Mouse (Mus musculus): ENCODE measurements around the gene H2-T23. TPM values are rescaled to one million over a fixed set of nuclear protein-coding genes. Genes with fewer than 3 reads are reported as not detected.
"Not testable (repeated sequence)": the region's sequence is repeated elsewhere in the genome, so short reads cannot be mapped to it uniquely, and the experiment has no call there.

The H2-T23 gene
- total RNA-seq (2021): 1 to 10 TPM; 5.2 to 6.7 TPM
- long read RNA-seq, experiment 1, partial matches to known transcripts: 4 of 8 reads
- long read RNA-seq, experiment 1, other reads (novel, unspliced or antisense): 0 of 8 reads
- long read RNA-seq, experiment 2, transcript H2-T23-201 (7 exons, 1,472 nt): major isoform, 9 of 13 reads
- long read RNA-seq, experiment 2, partial matches to known transcripts: 4 of 13 reads
- long read RNA-seq, experiment 2, other reads (novel, unspliced or antisense): 0 of 13 reads

DNA sequence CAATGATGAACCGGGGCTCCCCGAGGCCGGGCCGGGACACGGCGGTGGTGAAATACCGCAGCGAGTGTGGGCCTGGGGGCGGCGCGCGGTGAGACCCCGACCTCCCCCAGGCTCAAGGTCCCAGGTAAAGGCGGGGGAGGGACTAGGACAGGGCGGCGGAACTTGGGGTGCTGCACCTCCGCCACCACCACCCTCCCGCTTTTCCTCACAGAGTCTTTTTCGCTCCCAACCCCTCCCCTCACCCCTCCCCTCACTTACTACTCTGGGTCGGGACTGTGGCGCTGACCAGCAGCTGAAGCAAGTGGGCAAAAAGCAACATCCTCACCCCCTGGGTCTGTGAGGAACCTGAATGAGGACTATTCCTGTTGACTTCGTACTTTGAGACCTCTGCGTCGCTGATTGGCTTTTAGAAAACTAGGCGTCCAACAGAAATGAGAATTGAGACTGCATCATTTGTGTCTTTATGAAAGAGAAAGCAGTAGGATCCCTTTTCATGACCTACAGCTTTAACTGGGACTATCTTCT is at the start of gene H2-T23:
TSS of gene H2-T23 (minus strand) at position 505 of the 525 bp plus-strand sequence.
- peak; percentile 40 for DNase-seq

DNA sequence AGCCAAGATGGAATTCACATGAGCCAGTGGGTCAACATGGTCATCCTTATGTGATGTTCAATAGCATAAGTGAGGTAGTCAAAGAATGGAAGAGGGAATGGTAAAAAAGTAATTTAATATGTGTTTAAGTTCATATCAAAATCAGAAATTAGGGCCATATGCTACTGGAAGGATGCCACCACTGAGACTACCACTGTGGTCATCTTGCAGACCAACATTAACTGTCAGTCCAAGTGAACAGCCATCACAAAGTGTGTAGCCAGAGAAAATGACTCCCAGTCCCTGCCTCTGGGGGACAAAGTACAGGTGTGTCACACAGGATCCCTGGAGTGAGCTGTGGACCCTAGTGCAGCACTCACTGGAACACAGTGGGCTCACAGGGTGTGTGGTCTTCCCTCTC is 49.2 kb upstream of the H2-T23 start:
- not testable (repeated sequence) for DNase-seq

DNA sequence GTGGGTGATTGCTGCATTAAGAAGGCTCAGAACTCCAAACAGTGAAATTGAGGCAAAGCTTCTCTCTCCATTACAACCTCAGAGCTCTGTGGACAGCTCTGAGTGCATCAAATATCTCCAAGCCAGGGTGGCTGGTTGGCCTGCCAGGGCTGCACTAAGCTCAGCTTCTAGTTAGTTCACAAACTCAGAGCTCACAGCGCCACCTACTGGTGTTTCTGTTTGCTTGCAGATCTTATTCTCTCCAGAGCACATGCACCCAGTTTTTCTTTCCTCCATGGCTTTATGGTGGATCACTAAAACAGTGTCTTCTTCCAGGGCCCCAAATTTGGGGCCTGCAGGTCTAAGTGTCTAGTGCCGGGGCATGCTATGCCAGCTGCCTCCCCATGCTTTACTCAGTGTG is 28.2 kb upstream of the H2-T23 start:
- DNase-seq: peak; percentile 91

DNA sequence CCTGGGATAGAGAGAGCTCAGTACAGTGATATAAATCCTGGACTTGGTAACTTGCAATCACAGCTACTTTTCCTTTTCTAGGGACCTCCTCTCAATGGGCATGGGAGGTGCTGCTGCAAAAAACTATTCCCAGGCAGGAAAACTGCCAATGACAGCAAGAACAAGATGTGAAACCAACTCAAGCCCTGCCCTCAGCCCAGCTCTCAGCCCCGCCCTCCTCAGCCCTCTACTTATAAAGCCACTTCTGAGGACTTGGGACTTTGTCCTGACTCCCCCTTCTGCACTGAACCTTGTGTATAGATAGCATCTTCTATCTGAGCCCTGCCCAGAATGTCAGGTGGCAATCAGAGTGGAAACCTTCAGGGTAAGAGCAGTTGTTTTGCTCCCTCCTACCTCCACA is 25.7 kb upstream of the H2-T23 start, which contains the start of gene Gm11127:
TSS of gene Gm11127 (minus strand) at position 10 of the 400 bp plus-strand sequence.
- DNase-seq: not testable (repeated sequence)

DNA sequence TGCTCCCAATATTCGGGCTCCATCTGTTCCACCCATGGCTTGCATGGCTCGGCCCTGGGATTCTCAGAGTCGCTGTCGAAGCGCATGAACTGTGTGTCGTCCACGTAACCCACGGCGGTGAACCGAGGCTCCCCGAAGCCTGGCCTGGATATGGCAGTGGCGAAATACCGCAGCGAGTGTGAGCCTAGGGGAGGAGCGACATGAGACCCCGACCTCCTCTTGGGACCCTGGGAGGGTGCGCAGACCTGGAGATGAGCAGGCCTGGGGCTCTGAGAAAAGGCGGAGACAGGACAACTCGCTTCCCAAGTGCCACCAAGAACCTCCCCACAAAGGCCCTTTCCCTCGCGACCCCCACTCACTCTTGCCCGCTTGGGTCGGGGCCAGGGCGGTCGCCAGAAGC is 25.3 kb upstream of the H2-T23 start:
- DNase-seq: not testable (repeated sequence)

DNA sequence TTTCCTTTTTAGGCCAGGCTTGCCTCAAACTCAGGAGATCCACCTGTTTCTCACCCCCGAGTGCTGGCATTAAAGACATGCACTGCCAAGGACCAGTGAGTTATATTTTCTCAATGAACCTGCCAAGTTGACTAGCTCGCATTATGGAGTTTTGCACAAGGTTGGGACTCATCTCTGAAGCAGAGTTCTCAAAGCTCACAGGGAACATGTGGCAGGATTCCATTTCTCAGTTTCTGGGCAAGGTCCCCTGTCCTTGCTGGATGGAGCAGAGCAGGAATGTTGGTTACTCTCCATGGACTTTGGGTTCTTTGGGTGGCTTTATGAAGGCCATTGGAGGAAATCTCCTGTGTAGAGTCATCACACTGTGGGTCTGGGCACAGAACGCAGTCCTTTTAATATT is 10.6 kb upstream of the H2-T23 start:
- DNase-seq: no peak

DNA sequence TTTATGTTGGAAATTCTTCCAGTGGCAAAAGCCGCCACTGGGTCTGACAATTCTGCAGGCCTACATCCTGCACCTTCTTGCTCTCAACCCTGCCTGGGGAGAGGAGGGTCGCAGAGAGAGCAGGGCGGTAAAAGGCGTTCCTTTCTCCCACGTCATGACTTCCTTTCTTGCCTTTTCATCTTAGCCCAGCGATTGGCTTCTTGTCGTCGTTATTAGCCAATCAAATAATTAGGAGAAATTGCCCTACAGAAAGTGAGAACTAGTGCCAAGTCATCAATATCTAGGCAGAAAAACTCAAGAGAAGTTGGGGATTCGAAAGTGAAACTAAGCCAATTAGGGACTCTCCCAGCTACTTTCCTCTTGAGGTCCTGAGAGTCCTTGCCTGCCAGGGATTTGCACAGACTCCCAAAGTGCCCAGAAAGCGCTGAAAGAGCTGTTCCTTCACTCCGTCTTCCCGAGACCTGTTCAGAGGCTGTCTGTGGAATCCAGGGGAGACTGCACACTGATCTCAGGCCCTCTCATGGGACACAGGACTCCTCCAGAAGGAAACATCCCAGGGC is 10.0 kb upstream of the H2-T23 start, which contains the start of the genes H2-T22 and Gm6034:
TSS of gene H2-T22 (minus strand) at position 138 of the 560 bp plus-strand sequence.
TSS of gene Gm6034 (plus strand) at position 352 of the 560 bp plus-strand sequence.
- DNase-seq: peak; percentile 35

DNA sequence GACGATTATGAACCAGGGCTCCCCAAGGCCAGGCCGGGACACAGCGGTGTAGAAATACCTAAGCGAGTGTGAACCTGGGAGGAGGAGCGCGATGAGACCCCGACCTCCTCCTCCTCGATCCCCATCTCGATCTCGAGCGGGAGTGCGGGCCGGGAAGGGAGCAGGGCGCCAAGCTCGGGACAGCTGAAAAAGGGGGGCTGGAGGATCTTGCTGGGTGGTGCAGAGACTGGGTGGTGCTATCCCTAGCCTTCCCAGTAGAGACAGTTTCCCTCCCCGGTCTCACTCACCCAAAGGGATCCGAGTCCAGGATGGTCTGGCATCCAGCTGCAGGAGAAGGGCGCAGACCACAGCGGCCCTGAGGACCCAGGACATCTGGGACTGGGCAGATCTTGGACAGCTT is 9.4 kb upstream of the H2-T23 start:
- not testable (repeated sequence) for DNase-seq

DNA sequence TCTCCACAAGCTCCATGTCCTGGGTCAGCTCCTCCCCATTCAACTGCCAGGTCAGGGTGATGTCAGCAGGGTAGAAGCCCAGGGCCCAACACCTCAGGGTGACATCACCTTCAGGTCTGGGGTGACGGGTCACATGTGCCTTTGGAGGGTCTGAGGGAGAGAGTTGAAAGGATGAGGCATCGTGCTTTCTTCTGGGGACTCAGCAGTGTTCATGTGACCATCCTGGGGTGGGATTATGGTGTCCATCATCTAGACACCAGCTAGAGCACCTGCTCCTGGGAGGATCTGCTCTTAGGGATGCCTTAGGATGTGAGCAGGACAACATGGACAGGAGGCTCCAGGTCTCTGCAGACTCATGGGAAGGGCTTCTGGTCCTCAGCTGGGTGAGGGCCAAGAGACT is 7.9 kb upstream of the H2-T23 start:
- not testable (repeated sequence) for DNase-seq

DNA sequence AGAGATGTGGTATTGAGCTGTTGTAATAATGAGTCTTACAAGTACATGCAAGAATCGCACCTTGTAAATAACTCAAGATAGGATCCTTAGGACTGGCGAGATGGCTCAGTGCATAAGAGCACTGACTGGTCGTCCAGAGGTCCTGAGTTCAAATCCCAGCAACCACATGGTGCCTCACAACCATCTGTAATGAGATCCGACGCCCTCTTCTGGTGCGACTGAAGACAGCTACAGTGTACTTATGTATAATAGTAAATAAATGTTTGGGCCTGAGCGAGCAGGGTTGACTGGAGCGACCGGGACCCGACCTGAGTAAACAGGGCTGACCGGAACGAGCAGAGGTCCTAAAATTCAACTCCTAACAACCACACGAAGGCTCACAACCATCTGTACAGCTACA is 3.5 kb upstream of the H2-T23 start:
- not testable (repeated sequence) for DNase-seq

DNA sequence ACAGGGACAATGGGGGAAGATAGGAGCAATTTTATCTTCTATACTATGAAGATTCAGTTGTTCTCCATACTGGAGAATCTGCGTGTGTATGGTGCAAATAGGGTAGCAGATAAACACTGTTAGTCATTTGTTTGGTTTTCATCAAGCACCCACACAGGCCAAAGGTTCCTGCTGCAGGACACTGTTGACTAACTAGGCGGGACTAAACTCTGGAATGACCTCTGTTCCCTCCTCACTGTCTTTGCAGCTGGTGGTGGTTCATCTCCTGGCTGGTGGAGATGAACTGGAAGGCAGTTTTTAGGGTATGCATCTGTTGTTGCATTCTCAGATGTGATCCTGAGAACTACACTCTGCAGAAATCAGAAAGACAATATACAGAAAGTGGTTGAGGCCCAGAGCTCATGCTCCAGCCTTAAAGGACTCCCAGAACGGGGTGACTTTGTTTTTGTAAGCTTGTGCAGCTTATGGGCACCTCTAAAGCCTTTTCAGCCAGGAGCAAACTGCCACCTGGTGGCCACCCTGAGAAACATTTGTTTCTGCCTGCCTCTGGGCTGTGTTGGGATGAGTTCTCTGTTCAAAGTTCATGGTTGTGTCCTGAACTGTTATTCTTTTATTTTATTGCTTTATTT is 2.5 kb upstream of the H2-T23 start:
- peak; percentile 61 for DNase-seq

DNA sequence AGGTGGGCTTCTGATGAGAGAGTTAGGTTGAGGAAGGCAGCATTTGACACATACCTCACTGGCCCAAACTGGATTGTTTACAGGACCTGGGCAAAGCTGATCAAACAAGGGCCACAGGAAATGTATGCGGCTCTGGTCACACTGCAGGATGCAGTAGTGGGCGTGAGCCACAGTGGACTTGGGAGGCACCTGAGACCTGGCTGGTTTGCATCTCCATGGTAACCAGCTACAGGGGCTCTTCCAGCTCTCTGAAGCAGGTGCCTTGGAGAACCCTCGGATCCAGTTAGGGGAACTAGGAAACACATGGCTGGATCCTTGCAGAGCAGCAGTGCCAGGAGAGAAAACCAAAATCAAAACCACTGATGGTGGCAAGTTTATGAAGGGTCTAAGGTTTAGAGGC is 1.9 kb upstream of the H2-T23 start:
- not testable (repeated sequence) for DNase-seq

DNA sequence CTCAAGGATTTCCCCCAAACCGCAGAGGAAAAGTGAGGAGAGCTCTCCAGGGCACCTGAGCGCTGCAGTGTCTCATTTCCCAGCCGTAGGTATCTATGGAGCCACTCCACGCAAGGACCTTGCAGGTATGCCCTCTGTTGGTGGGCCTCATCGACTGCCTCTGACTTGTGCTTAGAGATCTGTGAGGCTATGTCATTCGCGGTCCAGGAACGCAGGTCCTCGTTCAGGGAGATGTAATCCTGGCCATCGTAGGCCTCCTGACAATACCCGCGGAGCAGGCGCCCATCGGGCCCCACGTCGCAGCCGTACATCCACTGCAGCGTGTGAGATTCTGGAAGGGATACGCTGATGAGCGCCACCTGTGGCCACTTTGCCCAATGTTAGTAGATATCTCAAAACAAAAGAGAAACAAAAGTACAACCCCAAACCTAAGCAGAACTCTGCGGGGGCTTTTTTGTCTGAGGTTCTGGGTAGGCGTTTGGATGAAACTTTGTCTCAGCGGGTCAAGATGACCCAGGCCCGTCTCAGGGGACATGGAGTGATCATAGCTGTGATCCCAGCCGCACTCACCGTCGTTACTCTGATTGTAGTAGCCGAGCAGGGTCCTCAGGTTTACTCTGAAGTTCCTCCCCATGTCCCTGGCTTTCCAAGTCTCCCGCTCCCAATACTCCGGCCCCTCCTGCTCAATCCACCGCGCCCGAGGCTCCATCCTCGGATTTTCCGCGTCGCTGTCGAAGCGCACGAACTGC is 898 bp downstream of the H2-T23 start:
- DNase-seq: not testable (repeated sequence)

DNA sequence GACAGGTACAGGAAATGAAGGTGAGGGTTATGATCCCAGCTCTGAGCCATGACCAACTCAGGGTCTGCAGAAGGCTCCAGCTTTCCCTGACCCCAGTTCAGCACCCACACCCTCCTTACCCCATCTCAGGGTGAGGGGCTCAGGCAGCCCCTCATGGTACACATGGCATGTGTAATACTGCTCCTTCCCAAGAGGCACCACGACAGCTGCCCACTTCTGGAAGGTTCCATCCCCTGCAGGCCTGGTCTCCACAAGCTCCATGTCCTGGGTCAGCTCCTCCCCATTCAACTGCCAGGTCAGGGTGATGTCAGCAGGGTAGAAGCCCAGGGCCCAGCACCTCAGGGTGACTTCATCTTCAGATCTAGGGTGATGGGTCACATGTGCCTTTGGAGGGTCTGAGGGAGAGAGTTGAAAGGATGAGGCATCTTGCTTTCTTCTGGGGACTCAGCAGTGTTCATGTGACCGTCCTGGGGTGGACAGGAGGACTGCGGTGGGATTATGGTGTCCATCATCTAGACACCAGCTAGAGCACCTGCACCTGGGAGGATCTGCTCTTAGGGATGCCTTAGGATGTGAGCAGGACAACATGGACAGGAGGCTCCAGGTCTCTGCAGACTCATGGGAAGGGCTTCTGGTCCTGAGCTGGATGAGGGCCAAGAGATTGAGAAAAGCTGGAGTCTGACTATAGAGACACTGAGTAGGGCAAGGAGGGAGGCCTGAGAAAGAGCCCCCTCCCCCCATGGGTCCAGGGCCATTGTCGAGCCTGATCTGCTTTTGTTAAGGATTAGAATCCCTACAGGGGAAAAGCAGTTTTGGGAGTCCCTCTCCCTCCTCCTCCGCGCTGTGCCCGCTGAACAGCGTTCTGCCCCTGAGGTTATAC is 1.7 kb downstream of the H2-T23 start:
- DNase-seq: not testable (repeated sequence)

DNA sequence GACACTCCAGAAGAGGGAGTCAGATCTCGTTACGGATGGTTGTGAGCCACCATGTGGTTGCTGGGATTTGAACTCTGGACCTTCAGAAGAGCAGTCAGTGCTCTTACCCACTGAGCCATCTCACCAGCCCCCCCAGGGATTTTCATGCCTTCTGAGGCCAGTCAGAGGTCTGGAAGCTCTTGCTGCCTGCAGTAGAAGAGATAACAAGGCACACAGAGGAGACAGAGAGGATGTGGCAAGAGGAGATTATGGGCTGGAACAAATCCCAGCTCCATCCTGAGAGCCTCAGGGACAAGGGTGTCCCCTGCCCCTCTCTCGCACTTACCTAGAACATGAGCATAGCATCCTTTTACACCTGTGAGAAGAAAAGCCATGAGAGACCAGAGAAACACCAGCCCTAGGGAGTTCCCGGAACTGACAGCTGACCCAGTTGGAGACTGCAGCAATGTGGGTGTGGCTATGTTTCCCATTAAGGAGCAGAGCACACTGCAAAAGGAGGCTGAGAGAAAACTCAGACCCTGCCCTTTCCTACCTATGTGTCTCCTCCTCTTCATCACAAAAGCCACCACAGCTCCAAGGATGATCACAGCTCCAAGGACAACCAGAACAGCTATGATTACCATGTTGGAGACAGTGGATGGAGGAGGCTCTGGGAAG is 2.5 kb downstream of the H2-T23 start:
- DNase-seq: not testable (repeated sequence)

DNA sequence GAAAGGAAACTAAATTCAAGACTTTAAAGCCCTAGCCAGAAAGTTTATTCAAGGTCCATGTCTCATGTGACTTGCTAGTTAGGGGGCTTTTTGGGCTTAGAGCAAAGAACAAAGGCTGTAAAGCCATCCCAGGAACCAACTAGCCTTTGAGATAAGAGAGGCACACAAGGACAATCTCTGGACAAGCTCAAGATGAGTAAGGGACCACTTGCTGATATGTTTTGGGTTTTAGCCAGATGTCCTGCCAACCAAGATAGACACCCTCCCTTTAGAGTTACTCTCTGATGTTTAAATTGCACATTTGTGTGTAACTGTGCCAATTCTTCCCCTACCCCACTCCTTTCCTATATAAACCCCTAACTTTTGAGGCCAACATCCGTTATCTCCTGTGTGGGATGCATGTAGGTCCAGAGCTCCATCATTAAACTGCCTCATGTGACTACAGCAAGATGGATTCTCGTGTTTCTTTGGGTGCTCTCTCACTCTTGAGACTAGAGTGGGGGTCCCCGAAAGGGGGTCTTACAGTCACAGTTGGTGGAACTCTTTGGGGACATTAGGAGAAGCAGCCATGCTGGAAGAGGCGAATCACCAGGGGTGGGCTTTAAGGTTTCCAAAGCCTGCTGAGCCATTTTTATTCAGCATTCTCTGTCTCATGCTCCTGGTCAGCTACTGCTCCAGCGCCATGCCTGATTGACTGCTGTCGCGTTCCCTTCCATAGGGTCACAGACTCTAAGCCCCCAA is 3.6 kb downstream of the H2-T23 start:
- no peak for DNase-seq

DNA sequence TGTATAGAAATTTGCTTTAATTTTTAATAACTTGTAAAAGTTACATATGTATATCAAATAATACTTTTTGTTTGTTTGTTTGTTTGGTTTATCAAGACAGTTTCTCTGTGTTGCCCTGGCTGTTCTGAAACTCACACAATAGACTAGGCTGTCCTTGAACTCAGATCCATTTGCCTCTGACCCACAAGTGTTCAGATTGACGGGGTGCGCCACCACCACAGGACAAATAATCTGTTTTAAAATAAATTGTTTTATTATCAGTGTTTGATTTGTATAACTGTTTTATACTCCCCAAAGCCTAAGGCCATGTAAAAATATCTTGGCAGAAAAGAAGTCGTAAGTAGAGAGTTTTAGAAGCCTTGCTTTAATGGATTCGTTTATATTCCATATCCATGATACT is 5.0 kb downstream of the H2-T23 start:
- no peak for DNase-seq

DNA sequence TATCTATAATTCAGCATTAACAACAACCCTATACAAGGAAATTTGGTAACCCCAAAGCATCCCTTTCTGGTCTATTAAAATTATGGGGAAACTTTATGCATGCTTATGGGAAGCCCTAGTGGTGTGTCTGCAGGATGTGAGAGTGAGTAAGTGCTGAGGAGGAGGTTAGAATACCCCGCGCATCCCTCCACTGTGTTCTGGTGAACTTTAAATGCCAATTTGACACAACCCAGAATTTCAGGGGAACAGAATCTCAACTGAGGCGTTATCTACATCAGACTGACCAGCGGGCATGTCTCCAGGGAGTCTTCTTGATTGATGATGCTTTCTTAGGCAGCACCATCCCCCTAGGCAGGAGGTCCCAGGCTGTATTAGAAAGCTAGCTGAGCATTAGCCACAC is 6.8 kb downstream of the H2-T23 start:
- DNase-seq: no peak

DNA sequence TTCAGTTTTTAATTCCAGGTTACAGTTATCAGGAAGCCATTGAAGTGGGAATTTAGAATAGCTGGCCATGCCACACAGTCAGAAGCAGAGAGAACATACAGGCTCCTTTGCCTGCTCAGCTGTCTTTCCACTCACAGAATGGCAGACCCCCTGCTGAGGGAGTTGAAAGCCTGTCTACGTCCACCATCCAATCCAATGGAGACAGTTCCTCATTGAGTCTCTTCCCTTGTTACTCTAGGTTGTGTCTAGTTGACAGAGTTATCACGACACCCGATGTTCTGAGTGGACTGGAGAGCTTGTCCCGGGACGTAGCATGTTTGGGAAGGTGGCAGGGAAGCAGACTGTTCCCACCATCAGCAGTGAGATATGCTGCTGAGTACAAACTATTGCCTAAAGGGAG is 7.5 kb downstream of the H2-T23 start:
- DNase-seq: no peak
